Mouse (Mus musculus) retina, postnatal 1 day (tissue): Measurements from ENCODE around the gene Crtap.
"Not testable (repeated sequence)": the region's sequence is repeated elsewhere in the genome, so short reads cannot be mapped to it uniquely, and the experiment has no call there.

Experiments
- DNase-seq: peaks from one replicate; pipeline ENCODE4 v3.0.0-alpha.2; 2012

Crtap gene

GRCm38 (mm10) chr9:114394677-114395076 is 4.2 kb upstream of the Crtap start:
- no peak for DNase-seq

- not testable (repeated sequence) for DNase-seq
Measured at GRCm38 (mm10) chr9:114394136-114394535, 3.7 kb upstream of the Crtap start.

- no peak for DNase-seq
Measured at GRCm38 (mm10) chr9:114390749-114391075, 237 bp upstream of the Crtap start.

- peak; percentile 40 for DNase-seq
Measured at GRCm38 (mm10) chr9:114389371-114389904, 1.0 kb downstream of the Crtap start.

DNA sequence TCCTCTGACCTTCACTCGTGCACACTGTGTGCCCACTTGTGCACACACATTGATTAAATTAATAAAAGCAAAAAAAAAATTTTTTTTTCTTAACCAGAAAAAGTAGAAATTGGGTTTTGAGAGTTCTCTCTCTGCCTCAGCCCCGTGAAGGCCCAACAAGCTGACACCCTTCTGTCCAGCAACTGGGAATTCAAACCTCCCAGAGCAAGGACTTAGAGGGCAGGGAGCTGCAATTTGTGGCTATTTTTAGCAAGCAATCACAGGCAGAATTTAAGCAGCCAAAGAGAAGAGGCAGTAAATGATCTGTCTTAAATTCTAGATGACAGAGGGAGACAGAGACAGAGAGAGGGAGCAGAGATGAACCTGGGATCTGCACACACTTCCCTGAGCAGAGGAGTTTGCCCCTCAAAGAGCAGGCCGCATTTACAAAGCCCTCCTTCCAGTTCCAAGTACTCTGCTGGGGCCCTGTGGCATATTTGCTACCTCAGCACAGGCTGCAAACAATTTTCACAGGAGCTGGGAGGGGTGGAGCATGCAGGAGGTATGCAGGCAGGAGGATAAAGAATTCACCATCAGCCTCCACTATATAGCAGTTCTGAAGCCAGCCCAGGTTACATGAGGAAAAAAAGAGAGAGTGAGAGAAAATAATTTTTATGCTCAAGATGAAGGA is 1.6 kb downstream of the Crtap start:
- no peak for DNase-seq

DNA sequence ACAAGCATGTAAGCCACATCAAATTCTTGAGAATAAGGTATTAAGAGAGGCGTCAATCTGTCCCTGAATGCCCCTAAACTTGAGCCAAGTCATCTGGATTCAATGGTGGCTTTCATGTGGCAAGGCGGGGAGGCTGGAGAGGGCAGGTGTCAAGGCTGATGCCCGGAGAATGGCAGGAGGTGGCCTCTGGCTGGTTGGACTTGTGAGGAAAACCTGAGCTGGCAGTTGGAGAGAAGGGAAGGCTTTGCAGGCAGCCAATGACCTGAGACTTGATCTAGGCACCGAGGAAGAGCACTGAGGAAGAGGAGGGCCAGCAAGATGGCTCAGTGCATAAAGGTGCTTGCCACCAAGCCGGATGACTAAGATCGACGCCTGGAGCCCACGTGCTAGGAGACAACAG is 2.2 kb downstream of the Crtap start:
- peak; percentile 24 for DNase-seq

DNA sequence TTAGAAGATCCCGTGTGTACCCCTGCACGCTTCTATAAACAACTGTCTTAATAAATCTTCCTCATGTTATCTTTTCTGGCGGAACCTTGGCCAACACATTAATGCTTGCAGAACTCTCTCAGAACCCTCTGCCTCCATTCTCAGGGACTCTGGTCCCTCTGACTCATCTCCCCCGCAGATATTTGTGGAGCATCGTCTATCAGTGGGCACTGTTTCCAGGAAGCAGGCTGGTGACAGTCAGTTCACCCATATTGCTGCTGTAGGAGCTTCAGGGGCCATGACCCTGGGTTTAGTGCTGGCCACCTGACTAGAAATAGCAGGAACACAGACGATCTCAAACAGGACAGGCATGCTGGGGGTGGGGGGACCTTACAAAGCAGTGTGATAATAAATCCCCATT is 3.4 kb downstream of the Crtap start:
- DNase-seq: no peak

DNA sequence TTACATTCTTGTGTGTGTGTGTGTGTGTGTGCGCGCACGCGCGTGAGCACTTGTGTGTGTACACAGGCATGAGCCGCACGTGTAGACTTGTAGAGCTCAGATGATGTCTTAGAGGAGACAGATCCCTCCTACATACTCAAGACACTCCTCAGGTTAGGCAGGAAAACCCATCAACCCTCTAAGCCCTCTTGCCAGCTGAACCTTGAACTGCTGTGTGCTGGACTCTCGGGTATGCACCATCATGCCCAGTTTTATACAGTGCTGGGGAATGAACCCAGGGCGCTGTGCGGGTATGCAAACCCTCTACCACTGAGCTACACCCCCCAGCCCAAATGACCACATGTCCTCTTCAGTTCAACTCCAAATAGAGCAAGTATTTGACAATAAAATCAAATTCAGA is 5.3 kb downstream of the Crtap start:
- no peak for DNase-seq

DNA sequence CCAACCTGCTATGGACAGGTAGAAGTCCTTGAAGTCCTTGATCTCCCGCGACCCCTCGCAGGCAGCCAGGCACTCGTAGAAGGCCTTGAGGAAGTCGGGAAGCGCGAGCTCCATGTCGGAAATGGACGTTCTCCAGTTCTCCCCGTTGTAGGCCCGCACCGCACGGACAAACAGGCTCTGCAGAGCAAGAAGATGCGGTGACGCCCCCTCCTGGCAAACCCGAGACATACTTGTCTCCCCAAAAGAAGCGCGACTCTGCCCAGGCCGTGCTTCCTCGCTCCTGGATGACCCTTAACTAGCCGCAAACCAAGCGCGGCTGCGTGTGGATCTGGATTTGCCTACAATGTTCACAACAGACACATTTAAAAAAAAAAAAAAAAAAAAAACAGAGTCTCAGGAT is 5.8 kb downstream of the Crtap start:
- no peak for DNase-seq

DNA sequence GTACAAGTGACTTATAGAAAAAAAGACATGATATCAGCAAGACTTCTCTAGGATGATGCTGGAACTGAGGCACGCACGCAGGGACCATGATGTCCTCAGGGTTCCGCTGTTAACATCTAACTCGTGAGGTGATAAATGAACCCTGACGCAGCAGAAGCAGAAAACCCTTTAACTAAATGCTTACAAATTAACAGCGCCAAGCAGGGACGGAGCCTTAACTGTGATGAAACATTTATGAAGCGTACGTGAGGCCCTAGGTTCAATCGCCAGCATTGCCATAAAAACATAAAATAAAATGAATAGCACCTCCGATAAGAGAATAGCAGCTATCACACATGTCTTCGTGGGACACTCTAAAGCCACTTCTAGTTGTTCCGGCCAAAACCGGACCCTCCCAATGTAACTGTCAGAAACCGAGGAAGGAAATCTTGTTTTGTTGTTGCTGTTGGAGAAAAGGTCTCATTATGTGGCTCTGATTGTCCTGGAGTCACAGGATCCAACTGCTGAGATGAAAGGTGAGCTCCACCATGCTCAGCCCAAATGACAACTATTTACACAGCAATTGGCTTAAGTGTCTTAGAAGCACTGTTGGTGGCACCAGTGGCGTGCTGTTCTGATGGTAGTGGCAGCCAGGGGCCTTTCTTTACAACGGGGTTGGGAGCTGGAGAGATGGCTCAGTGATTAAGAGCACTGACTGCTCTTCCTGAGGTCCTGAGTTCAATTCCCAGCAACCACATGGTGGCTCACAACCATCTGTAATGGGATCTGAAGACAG is 7.4 kb downstream of the Crtap start:
- DNase-seq: no peak

- peak; percentile 78 for DNase-seq
Measured at GRCm38 (mm10) chr9:114380881-114381733, 9.4 kb downstream of the Crtap start.

DNA sequence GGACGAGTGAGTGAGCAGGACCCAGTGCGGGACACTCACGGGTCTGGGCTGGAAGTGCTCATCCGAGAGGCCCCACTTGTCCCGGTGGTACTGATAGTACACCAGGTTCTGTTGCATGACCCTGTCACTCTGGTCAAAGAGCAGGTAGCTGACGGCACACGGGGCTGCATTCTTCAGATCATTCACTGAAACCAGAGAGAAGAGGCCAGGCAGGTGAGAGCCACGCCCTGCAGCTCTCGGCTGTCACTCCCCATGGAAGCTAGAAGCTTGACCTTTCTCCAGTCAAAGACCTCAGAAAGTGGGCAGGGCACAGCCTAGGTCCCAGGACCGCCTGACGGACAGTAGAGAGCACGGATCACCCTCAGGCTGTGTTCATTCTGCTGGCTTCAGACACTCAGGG is 10.6 kb downstream of the Crtap start:
- DNase-seq: no peak

- DNase-seq: no peak
Measured at GRCm38 (mm10) chr9:114377168-114377567, 13.3 kb downstream of the Crtap start.

- no peak for DNase-seq
Measured at GRCm38 (mm10) chr9:114375276-114375962, 15.1 kb downstream of the Crtap start.

DNA sequence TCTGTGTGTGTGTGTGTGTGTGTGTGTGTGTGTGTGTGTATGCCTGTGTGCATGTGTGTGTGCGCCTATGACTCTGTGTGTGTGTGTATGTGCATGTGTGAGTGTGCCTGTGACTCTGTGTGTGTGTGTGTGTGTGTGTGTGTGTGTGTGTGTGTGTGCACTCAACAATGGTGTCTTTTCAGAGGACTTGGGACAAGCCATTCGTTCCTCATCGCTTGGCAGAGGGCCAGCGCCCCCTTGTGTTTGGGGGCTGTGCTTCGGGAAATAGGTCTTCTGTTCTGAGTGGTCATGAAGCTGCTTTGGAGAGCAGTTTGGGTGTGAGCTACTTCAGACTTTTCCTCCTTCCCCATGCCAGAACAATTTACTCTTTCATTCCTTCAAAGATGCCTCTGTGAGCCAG is 18.8 kb downstream of the Crtap start:
- peak; percentile 41 for DNase-seq

DNA sequence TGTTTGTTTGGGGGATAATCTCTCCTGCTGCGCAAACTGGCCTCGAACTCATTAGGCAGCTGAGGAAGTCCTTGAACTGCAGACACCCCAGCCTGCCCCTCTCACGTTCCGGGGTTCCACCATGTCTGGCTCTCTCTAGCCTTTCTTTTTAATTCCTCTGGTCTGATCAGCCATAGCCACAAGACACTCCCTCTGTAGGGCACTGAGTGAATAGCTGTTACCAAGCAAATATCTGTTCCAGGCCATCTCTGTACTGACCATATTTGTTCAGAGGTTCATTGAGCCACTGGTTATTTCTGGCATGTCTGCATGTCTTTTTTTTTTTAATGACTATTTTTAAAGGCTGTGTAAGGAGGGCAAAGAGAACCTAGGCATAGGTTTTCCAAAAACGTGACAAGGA is 21.1 kb downstream of the Crtap start:
- DNase-seq: peak; percentile 34

DNA sequence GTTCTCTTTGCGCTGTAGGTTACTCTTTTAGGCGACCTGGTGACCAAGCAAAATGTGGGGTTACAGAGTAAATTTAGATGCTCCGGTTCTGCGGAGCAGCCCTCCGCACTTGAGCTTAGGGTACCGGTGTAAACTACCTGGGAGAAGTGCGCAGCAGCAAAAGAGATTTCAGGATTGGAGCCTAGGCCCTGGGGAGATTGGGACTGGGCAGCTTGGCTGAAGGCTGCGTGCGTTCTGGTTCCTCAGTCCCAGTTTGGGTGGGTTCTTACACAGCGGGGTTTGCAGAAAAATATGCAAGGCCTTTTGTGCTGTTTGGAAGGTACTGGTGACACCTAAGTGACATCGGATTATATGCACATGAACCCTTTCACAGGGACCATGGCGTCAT is 22.0 kb downstream of the Crtap start:
- no peak for DNase-seq

GRCm38 (mm10) chr9:114367783-114368470 is 22.5 kb downstream of the Crtap start:
- peak; percentile 89 for DNase-seq

GRCm38 (mm10) chr9:114329855-114330254 is 60.6 kb downstream of the Crtap start, which contains the start of gene Bcl2a1c:
Gene Bcl2a1c (plus strand): TSS chr9:114330135.
- DNase-seq: not testable (repeated sequence)

GRCm38 (mm10) chr9:114328332-114328731 is 62.1 kb downstream of the Crtap start:
- not testable (repeated sequence) for DNase-seq

DNA sequence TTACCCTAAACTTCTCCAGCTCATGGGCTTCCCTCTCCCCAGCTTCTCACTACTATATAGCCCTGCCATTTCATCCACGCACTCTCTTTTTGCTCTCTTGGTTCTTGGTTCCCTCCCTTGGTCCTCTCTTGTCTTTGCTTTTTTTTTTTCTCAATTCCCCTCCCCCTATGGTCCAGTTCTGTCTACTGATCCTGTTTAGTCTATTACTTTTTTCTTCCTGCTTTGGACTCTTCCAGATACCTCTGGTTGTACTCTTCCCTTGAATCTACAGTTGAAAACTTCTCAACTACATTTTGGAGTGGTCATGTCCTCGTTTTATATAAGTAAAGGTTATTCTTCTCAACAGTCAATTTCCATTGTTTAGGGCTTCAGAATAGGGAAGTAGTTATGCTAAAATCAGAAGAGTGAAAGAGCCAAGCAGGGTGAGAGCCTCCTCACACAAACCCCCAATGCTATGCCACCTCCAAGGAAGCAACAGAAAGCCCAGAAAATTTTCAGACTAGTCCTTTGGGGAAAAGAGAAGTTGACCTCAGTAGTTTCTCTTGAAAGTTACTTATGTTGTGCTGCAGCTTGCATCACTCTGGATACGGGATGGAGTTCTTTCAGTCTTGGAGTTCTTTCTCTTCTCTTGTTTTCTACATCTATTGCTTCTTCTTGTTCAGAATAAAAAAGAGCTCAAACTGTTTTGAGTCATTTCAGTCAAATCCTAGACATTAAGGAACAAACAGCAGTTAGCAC is 64.3 kb downstream of the Crtap start:
- no peak for DNase-seq
